Mouse (Mus musculus) splenic B cell, adult 2 months (primary cell): ENCODE measurements around the gene Tpi1.

Source experiments
- DNase-seq: peaks from one replicate; pipeline ENCODE4 v3.0.0-alpha.2; 2011; ENCODE audit warnings: low read depth, low spot score
- H3K27me3 ChIP-seq: 2 replicates; pipeline ENCODE4 v1.6.1; 2012; ENCODE audit warnings: mild to moderate bottlenecking, low read length, moderate library complexity, mixed read lengths; ENCODE audit not compliant: control insufficient read depth, poor library complexity, insufficient read depth, severe bottlenecking
- H3K36me3 ChIP-seq: 2 replicates; pipeline ENCODE4 v1.6.1; 2012; ENCODE audit warnings: mild to moderate bottlenecking, low read length, moderate library complexity, mixed read lengths; ENCODE audit not compliant: control insufficient read depth, poor library complexity, insufficient read depth, severe bottlenecking

Gene Tpi1

DNA sequence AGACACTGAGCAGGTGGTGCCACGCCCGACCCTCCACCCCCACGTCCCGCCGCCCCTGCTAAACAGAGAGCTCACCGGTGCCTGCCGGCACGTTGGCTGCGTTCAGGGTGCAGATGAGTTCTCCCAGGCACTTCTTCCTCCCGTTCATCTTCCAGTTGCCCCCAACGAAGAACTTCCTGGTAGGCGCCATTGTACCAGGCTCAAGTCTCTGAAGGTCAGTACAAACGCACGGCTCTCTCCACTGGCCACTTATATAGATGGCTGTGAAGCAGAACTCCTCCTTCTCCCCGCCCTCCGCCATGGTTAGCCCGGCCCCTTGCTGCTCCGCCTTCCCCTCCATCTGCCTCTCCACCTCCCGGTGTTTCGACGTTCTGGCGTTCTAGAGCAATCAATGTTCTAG is at the start of gene Tpi1:
Gene Tpi1 (minus strand): TSS at position 364 of the 400 bp plus-strand sequence.
- DNase-seq, result peak; percentile 82
- H3K27me3 ChIP-seq, result no peaks in the 10 kb centered on the region
- no peaks in the 10 kb centered on the region for H3K36me3 ChIP-seq

DNA sequence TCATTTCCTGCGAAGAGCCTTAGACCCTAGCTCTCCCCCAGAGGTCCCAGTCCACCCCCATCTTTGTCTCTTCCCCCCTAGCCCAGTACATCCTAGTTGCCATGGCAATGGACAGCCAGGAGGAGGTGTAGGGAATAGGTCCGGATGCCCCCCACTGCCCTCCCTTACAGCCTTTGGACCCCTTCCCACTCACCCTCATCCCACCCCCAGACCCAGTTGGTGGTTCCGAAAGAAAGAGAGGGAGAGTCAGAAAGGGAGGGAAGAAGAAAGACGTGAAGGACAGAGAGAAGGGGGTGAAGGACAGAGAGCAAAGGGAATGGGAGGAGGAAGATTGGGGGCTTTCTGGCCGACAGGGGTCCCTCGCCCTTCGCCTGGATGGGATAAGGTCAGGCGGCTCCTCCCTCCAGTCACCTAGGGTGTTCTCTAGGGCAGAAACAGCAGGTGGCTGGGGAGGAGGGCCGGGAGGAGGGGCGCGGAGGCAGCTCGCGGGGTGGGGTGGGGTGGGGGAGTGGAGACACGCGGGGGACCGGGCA is 49.1 kb upstream of the Tpi1 start:
- DNase-seq, result no peak
- Histone ChIP-seq H3K36me3 (no peaks in the 10 kb centered on the region), H3K27me3 (peaks cover 2% of the 10 kb centered on the region; the same call in 1 of the 2 replicates)

DNA sequence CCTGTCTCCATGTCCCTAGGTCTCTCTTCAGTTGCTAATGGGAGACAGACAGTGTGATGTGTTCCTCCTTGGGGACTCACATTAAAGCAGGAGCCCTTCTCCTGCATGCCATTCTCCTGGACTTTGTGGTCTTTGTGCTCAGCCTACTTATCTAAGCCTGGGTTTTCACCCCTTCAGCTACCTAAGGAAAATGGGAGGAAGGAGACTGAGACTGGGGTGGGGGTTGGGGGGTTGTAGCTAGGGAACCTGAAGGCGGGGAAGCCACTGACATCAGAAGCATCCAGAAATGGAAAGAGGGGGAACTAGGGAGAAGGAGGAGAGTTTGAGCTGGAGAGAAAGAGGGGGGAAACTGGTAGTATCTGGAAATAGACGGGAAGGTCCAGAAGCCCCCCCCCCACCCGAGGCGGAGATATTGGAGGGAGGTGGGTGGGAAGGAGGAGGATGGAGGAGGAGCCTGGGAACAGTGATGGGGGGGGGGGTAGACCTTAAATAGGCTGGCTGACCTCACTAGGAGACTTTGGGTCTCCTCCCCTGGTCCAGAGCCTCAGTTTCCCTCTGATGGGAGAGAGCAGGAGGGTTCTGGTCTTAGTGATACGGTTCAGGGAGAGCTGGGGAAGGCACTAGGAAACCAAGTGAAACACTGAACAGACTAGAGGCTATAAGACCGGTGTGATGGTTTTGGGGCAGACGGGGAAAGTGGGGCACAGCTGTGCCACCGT is 48.5 kb upstream of the Tpi1 start:
- H3K36me3 ChIP-seq, result no peaks in the 10 kb centered on the region
- DNase-seq, result no peak
- peaks cover 2% of the 10 kb centered on the region; the same call in 1 of the 2 replicates for H3K27me3 ChIP-seq

DNA sequence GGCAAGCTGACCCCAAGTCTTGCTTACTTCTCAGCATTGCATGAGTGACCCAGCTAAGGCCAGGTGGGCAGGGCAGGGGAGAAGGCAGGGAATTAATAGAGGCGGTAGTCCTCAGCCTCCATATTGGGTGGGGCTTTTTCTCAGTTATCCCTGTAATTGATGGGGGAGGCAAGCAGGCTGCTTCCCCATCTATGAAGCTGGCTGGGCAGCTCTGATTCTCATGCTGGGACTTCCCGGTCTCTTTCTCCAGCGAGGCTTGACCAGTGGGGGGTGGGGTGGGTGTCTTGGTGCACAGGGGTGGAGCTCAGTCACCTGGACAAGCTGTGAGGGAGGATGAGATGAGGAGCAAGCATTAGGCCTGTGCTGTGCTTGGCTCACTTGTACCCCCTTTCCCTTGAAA is 47.7 kb upstream of the Tpi1 start:
- no peak for DNase-seq
- Histone ChIP-seq H3K36me3 (no peaks in the 10 kb centered on the region), H3K27me3 (peaks cover 4% of the 10 kb centered on the region; the same call in 1 of the 2 replicates)

DNA sequence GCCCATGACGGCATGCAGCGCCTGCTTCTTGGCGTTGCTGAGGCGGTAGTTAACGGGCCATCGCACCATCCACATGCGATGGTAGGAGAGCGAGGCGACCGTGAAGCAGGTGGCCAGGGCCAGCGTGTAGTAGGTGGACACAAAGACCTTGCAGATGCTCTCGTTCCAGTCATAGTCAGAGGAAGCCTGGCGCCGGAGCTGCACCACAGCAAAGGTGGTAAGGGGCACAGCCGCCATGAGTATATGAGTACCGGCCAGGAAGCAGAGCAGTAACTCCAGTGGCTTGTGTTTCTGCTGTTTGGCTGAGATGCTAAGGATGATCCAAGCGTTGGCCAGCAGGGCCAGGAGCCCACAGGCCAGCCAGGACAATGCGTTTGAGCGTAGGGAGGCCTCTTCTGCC is 47.2 kb upstream of the Tpi1 start:
- peaks cover 4% of the 10 kb centered on the region; the same call in 1 of the 2 replicates for H3K27me3 ChIP-seq
- no peaks in the 10 kb centered on the region for H3K36me3 ChIP-seq
- no peak for DNase-seq

DNA sequence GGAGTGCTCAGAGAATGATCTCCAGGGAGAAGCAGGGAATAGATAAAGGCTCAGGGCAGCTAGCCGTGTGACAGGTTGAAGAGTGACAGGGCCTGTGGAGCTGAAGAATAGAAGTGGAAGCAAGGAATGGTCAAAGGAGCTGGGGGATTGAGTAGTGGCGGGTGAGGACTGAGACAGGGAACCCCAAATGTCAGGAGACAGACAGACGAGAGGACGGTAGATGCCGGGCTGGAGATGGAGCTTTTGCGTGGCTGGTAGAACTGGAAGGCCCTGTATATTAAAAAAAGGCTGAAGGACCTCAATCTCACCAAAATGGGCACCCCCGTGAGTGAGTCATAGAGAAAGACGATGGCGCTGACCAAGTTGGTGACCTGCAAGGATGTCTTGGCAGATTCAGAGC is 46.4 kb upstream of the Tpi1 start:
- Histone ChIP-seq H3K27me3 (peaks cover 7% of the 10 kb centered on the region), H3K36me3 (no peaks in the 10 kb centered on the region)
- DNase-seq, result no peak

DNA sequence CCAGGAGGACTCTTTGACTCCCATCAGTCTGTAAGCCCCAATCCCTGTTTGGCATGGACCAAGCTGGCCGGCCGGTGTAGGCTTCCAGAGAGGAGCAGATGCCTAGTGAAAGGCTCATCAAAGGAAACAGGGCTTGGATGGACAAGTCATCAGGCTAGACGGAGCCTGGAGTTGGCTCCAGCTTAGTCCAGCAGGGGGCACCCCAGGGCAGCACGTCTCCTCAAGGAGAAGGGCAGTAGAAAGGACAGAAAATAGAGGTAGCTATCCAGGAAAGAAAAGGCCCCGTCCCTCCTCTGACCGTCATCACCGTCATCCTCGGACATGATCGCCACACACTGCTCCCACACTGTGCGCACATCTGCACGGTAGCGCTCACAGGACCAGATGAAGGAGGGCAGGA is 45.6 kb upstream of the Tpi1 start:
- Histone ChIP-seq H3K27me3 (peaks cover 7% of the 10 kb centered on the region), H3K36me3 (no peaks in the 10 kb centered on the region)
- peak; percentile 83 for DNase-seq

DNA sequence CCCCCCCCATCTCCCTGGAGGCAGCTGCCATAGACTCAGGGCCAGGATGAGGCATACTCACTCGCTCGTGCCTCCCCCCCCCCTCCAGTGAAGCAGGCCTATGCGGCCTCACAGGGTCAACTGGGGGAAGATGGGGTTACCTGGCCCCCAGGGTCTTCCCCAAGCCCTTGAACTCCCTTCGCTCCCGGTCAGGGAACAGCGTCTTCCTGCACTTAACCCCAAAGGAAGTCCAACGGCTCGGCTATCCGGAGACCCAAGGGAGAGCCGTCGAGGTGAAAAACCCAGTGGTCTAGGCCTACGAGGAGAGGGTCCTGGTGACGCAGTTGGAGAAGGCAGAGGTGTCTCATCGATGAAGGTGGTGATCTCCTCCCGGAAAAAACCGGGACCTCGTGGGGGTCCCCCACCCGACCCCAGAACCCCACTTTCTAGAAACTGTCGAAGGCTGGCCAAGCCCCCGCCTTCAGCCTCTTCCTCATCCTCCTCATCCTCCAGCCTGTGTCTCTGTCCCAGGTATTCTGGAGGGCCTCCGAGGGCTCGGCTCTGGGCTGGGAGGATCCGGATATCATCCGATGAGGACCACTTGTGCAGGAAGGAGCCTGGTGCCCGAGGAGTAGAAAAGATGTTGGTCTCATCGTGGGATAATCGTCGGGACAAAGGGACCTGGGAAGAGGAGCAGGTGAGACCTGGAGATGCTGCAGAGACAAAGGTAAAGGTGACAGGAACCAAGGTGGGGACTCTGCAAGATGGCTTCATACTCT is 44.6 kb upstream of the Tpi1 start:
- H3K36me3 ChIP-seq, result no peaks in the 10 kb centered on the region

DNA sequence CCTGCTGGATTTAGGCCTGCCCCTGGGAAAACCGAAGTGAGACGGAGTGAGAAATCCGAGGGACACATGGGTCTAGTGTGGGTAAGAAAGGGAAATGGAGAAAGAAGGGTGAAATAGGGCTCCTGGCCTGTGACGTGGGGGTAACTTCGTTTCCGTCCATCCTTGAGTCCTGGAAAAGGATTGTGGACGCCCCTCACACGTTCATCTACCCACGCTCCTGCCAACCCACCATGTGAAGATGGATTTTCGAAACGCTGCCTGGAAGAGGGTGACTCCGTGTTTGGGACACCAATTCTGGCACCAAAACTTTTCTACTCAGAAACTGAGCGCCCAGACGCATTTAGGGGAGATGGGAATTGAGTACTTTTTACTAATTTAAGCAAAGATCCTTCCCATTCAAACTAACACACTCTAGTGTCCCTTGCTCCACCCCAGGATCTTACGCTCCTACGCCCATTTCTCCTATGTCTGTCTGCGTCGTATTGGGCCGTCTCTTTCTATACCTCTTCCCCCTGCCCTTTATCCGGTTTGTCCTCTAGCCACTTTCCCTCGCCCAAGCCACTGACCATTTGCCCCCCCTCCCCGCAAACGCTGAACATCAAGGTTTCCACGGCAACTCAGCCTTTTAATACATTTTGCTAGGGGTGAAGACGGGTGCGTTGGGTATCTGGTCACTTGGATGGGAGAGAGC is 43.9 kb upstream of the Tpi1 start:
- DNase-seq, result no peak
- no peaks in the 10 kb centered on the region for H3K36me3 ChIP-seq
- peaks cover 7% of the 10 kb centered on the region for H3K27me3 ChIP-seq

More for the DNA sequence above, 44.6 kb upstream of the Tpi1 start:
- H3K27me3 ChIP-seq, result peaks cover 7% of the 10 kb centered on the region
- no peak for DNase-seq

DNA sequence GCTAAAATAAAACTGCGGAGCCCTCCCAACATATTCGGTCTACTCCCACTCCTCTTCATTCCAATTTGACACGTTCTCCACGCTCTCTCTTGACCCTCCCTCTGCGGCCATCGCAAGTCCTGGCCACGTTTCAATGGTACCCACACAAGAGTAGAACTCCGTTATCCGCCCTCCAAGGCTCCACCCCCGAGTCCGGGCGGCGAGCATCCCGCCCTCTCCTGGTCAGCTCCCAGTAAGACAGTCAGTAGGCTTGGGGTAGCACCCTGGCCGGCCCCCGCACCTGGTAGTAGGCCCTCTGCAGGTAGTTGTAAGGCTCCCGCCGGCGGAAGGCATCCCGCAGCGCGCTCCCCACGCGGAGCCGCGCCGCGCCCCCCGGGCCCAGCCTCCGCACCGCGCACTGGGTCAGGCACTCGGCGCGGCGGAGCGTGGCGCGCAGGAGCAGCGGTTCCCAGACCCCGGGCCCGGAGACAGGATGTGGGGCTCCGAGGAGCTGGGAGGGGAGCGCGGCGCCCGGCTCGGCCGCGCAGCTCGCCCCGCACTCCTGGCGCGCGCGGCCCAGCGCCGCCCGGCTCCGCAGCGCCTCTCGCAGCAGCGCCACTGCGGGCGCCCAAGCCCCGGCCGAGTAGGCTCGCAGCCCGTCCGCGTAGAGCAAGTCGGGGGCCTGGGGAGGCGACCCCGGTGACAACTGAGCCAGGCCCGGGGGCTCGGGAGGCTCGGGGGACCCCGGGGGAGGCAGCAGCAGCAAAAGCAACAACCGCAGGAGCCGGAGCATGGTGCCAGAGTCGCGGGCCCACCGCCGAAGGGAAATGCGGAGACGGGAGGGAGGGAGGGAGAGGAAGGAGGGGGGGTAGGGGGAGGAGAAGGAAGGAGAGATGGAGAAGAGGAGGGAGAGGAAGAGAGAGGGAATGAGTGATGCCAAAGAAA is 43.1 kb upstream of the Tpi1 start, which contains the start of gene P3h3:
Gene P3h3 (minus strand): TSS at position 837 of the 924 bp plus-strand sequence.
- peak; percentile 74 for DNase-seq
- H3K36me3 ChIP-seq, result no peaks in the 10 kb centered on the region
- H3K27me3 ChIP-seq, result peaks cover 5% of the 10 kb centered on the region

DNA sequence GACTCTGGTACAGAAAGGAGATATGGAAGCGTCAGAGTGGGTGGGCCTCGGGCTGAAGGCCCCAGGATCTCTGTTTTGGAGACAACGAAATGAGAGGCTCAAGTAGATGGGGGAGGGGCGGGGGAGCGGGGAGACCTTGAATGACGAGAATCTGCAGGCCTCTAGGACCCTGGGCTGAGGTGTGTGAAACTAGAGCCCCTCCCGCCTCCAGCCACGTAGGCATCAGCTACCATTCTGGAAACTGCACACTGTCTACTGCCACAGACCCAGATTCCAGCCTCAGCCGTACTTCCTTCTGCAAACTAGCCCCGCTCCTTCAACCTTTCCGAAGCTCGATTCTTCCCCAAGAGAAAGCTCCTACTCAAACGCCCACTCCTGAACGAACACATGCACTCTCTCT is 42.2 kb upstream of the Tpi1 start:
- Histone ChIP-seq H3K36me3 (no peaks in the 10 kb centered on the region), H3K27me3 (peaks cover 5% of the 10 kb centered on the region)
- DNase-seq, result no peak

DNA sequence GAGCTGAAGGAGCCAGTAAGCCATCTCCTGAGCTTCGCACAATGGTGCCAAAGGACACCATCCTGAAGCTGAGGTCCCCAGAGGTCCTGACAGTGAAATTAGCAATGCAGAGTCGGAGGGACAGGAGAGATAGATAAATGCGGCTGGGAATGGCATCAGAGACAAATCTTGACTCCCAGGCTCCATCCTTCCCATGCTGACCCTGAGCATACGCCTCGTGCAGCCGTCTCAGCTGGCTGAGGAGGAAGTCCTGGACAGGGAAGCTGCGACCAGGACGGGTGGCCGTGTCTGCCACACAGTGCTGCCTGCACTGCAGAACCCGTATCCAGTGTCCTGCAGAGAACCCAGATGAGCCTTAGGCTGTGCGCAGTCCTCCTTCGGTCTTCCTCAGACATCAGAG is 40.6 kb upstream of the Tpi1 start:
- DNase-seq, result no peak

DNA sequence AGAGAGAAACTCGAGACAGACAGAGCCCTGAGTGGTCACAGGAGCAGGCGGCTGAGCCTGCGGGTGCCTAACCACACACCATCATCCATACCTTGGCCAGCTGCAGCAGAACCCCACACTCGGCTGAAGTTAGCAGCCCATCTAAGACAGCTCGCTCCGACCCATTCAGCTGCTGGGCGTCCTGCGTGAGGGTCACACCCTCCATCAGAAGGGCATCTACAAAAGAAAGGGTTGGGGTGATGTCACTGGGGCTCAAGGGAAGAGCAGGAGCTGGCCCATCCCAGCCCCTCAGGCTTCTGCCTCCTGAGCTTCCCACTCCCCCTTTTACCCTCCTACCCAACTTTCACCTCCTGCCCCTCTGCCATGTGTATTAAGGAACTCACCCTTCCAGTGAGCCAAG is 36.4 kb upstream of the Tpi1 start:
- Histone ChIP-seq H3K36me3 (no peaks in the 10 kb centered on the region), H3K27me3 (no peaks in the 10 kb centered on the region)
- no peak for DNase-seq

More for the DNA sequence above, 40.6 kb upstream of the Tpi1 start:
- H3K36me3 ChIP-seq, result no peaks in the 10 kb centered on the region
- H3K27me3 ChIP-seq, result peaks cover 5% of the 10 kb centered on the region

DNA sequence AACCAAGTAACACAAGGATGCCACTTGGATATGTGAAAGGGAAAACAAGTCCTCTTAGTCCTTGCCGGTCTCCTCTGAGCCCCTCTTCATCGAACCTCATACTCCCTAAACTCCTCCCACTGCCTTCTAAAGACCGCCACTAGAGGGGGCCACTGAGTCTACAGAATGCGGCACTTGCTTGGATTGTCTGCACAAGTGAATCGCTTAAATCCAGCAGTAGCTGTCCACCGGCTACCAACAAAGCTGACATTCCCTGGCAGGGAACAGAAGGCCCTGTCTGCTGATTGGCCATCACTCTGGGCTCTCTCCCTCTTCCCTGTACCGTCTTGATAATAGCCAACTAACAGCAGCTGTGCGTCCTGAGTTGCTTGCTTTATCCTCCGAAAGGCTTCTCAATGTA is 33.2 kb upstream of the Tpi1 start:
- no peaks in the 10 kb centered on the region for H3K36me3 ChIP-seq
- peak; percentile 92 for DNase-seq
- H3K27me3 ChIP-seq, result no peaks in the 10 kb centered on the region
